In genomic region chr8:104442299-104443124, GRCm38 (mm10) we compare ENCODE assay signal across 8 mouse cellular contexts. TPM values are rescaled to one million over a fixed set of nuclear protein-coding genes. Genes with fewer than 3 reads are reported as not detected.
DNase-seq lines count a peak whose midpoint lies in the region; ATAC-seq lines count a peak whose summit lies in the region.

Gene Dync1li2, minus strand, starts transcription at chr8:104443047.

- peak; percentile 92 for ATAC-seq in common myeloid progenitor, adult 5-6 weeks (replicated peaks; ENCODE audit: low read depth, poor library complexity, severe bottlenecking)
- peak; percentile 95 for ATAC-seq in megakaryocyte progenitor cell, adult 5-6 weeks (replicated peaks; ENCODE audit: poor library complexity)

- DNase-seq in ZHBTc4 (ENCODE audit: low read depth, low spot score) = peak; percentile 93
- peak; percentile 84 to 86 for DNase-seq in gastrocnemius, adult 8-10 months (ENCODE audit: low spot score in 2 of 2)
- DNase-seq in hindlimb bud, embryonic 11.5 days (ENCODE audit: extremely low spot score, low read depth, low spot score) = peak; percentile 54
- DNase-seq in left cerebral cortex, adult 9 months (ENCODE audit: low spot score in 2 of 2) = peak; percentile 66 to 93
- DNase-seq in right cerebral cortex, postnatal 14 days = peak; percentile 91
- DNase-seq in urinary bladder, postnatal 36 days (ENCODE audit: low spot score in 2 of 2) = peak; percentile 86 to 89

RNA-seq across cellular contexts. Expression of gene Dync1li2, which starts in this region (rescaled TPM):
- 48.1 and 57.4 TPM in 2 replicates for total RNA-seq in common myeloid progenitor, adult 5-6 weeks (2017)
- 100 to 1,000 TPM in 1 of 4 experiments, 10 to 100 TPM in 3; 63.1 to 122 (median 75.8) TPM for total RNA-seq in gastrocnemius, adult 8-10 months (2022)
- 14.7 and 25.4 TPM in 2 replicates for total RNA-seq in megakaryocyte progenitor cell, adult 5-6 weeks (2015)
- 46.5 and 52.6 TPM in 2 replicates for total RNA-seq in megakaryocyte progenitor cell, adult 5-6 weeks (2017)

Comparison
In these comparisons a context has a peak if more than half of its experiments do, and no peak if none do; other contexts are left out.
1. Peak in every context shown above with its lines: DNase-seq and ATAC-seq.